Mouse (Mus musculus) bone marrow macrophage, adult 2 months (primary cell): ENCODE data around the gene Tjap1.

Experiments
- CTCF ChIP-seq: IDR thresholded peaks from 2 replicates; pipeline ENCODE4 v1.5.1; 2012; ENCODE audit warnings: low read depth, mild to moderate bottlenecking, low read length, moderate library complexity
- POLR2A ChIP-seq: IDR thresholded peaks from 2 replicates; pipeline ENCODE4 v1.6.1; 2012; ENCODE audit warnings: mild to moderate bottlenecking, low read depth, low read length, borderline replicate concordance

DNA sequence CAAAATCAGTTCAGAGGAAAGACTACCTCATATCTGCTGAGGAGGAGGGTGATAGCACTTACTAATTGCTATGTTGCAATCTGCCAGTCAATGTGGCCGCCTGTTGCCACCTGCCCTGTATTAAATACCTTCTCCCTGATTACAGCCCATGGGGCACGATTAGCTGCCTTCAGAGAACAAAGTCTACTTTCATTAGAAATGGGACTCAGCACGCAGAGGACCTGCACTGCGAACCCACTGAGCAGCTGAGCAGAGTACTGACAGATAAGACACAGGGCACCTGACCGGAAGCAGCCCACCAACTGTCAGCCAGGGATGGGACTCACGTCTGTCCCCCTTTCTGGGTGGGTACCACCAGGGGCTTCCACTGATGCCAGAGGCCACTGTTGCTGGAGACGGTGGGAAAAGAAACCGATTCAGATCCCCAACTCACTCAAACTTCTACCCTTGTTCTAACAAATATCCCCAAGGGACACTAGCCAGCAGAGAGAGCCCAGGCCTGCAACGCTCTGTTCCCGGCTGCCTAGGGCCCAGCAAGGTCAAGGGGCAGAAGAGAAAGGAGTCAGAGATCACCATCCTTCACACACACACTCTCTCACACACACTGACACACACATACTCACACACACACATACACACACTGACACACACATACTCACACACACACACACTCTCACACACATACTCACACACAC, 14.7 kb downstream of the Tjap1 start:
- no peak for TF ChIP-seq CTCF
- TF ChIP-seq POLR2A: no peak
